Comparison of ENCODE assay signal across 21 mouse cellular contexts in the genomic region with DNA sequence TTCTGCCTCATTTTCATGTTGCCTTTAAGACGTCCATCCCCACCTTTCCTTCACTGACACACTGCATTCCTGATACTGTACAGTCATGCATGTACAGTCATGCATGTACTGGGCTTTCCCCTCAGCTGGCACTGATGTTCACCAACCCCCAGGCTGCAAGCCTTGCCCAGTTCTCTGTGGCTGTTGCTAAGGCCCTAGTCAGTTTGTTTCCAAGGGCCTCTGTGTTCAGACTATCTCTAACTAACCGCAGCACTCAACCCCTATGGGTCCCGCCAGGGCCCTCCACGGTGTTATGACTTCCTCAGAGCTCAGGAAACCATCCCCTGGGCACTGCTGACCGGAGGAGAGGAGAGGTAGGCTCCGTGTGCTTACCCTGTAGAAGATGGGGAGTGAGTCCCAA. TPM values are rescaled to one million over a fixed set of nuclear protein-coding genes. Genes with fewer than 3 reads are reported as not detected.
A peak's percentile ranks its signal among the peaks of the same experiment; 100 is the strongest.
DNase-seq lines count a peak whose midpoint lies in the region; ATAC-seq and TF ChIP-seq lines count a peak whose summit lies in the region.
"Had no signal": no experiment of that assay in that cellular context is flagged by ENCODE, and none has a peak within 500 bp of the region (broad histone marks: within the 10 kb centered on the region; RNA-seq: fewer than 3 reads in every experiment).

No protein-coding gene starts in this region.

- no peak for DNase-seq in liver, embryonic 11.5 days (ENCODE audit: low spot score)
- peak; percentile 22 for DNase-seq in CD4-positive helper T cell, adult 2 months (ENCODE audit: low read depth, low spot score)
- peak; percentile 38 for DNase-seq in NIH3T3 (ENCODE audit: low read depth)
- no peak for DNase-seq in kidney, postnatal 36 days
- DNase-seq in heart, adult 2 months, result no peak
- DNase-seq: cerebellum, adult 8-10 months; gastrocnemius, postnatal 14 days; kidney, postnatal 4 days; lung, embryonic 14.5 days; right cerebral cortex, postnatal 4 days; thymus, postnatal 14 days had no signal

- 27% methylated on average over 6 of the region's 6 CpGs for WGBS in liver, embryonic 15.5 days (ENCODE audit: insufficient replicate concordance)
- WGBS in liver, embryonic 11.5 days, result 55% methylated on average over 6 of the region's 6 CpGs
- WGBS in heart, adult 2 months, result 52% methylated on average over 6 of the region's 6 CpGs

- H3K36me3 ChIP-seq in liver, embryonic 15.5 days (replicated peaks), result no peaks in the 10 kb centered on the region
- H3K36me3 ChIP-seq in liver, embryonic 11.5 days (ENCODE audit: control insufficient read depth, insufficient read depth, low read length), result no peaks in the 10 kb centered on the region
- H3K36me3 ChIP-seq in heart, adult 2 months (ENCODE audit: control insufficient read depth, insufficient read depth, low read length), result no peaks in the 10 kb centered on the region
- H3K36me3 ChIP-seq: embryonic facial prominence, embryonic 10.5 days; G1E; hindbrain, embryonic 12.5 days; limb, embryonic 13.5 days; midbrain, embryonic 15.5 days; neural tube, embryonic 15.5 days had no signal

- no peak overlapping the region for H3K4me3 ChIP-seq in liver, embryonic 15.5 days (replicated peaks)
- H3K4me3 ChIP-seq in liver, embryonic 11.5 days (ENCODE audit: low read depth, low read length), result no peak overlapping the region
- no peak overlapping the region for H3K4me3 ChIP-seq in heart, adult 2 months
- H3K4me3 ChIP-seq: embryonic facial prominence, embryonic 10.5 days; hindbrain, embryonic 12.5 days; limb, embryonic 13.5 days; midbrain, embryonic 15.5 days; myocyte; neural tube, embryonic 15.5 days had no signal

- H3K9me3 ChIP-seq in liver, embryonic 15.5 days (replicated peaks), result no peaks in the 10 kb centered on the region
- H3K9me3 ChIP-seq in liver, embryonic 11.5 days (ENCODE audit: control insufficient read depth, low read length), result no peaks in the 10 kb centered on the region
- H3K9me3 ChIP-seq: embryonic facial prominence, embryonic 10.5 days; G1E; hindbrain, embryonic 12.5 days; limb, embryonic 13.5 days; midbrain, embryonic 15.5 days; neural tube, embryonic 15.5 days had no signal

- no peak overlapping the region for H3K27ac ChIP-seq in liver, embryonic 15.5 days (replicated peaks)
- H3K27ac ChIP-seq in liver, embryonic 11.5 days (ENCODE audit: low read depth, low read length), result no peak overlapping the region
- no peak overlapping the region for H3K27ac ChIP-seq in heart, adult 2 months
- H3K27ac ChIP-seq: embryonic facial prominence, embryonic 10.5 days; hindbrain, embryonic 12.5 days; limb, embryonic 13.5 days; midbrain, embryonic 15.5 days; neural tube, embryonic 15.5 days had no signal

- TF ChIP-seq CTCF in heart, adult 2 months (IDR thresholded peaks at IDR 0.05), result no peak

- no peak for TF ChIP-seq EP300 in heart, adult 2 months (IDR thresholded peaks at IDR 0.05; ENCODE audit: insufficient read depth, low read depth, low read length)

- TF ChIP-seq POLR2A in heart, adult 2 months (IDR thresholded peaks at IDR 0.05; ENCODE audit: insufficient read depth, low read depth, low read length), result no peak

- H3K4me2 ChIP-seq in liver, embryonic 15.5 days, result no peak overlapping the region
- no peak overlapping the region for H3K4me2 ChIP-seq in liver, embryonic 11.5 days
- H3K4me2 ChIP-seq: hindbrain, embryonic 12.5 days; limb, embryonic 13.5 days; lung, embryonic 14.5 days; midbrain, embryonic 15.5 days; neural tube, embryonic 15.5 days had no signal

- no peak overlapping the region for H3K9ac ChIP-seq in liver, embryonic 15.5 days
- H3K9ac ChIP-seq in liver, embryonic 11.5 days (ENCODE audit: low read depth, low read length), result no peak overlapping the region
- no peak overlapping the region for H3K9ac ChIP-seq in heart, adult 2 months (ENCODE audit: low read depth, low read length)
- H3K9ac ChIP-seq: hindbrain, embryonic 12.5 days; limb, embryonic 13.5 days; lung, embryonic 14.5 days; midbrain, embryonic 15.5 days; neural tube, embryonic 15.5 days had no signal

- H3K79me2 ChIP-seq in heart, adult 2 months (replicated peaks; ENCODE audit: control insufficient read depth, insufficient read depth, low read length), result no peaks in the 10 kb centered on the region

- intact Hi-C loops in heart, adult 2 months (cut with DNase I), result loop anchor here (10.0 kb wide), 1 partner anchor 591 kb away; no protein-coding TSS in a partner anchor

- peaks cover 33% of the 10 kb centered on the region for H3K4me1 ChIP-seq in liver, embryonic 15.5 days (replicated peaks)
- H3K4me1 ChIP-seq in liver, embryonic 11.5 days (replicated peaks; ENCODE audit: control insufficient read depth, insufficient read depth, low read length), result peaks cover 3% of the 10 kb centered on the region
- peaks cover 3% of the 10 kb centered on the region; the same call in 1 of the 2 replicates for H3K4me1 ChIP-seq in heart, adult 2 months (ENCODE audit: control insufficient read depth, insufficient read depth, low read length)

- peak; percentile 32; the same call in 1 of the 2 replicates for ATAC-seq in liver, embryonic 15.5 days (ENCODE audit: insufficient read depth)
- no peak for ATAC-seq in liver, embryonic 11.5 days (replicated peaks; ENCODE audit: low FRiP score)
- peak; percentile 73 for ATAC-seq in megakaryocyte-erythroid progenitor cell, adult 5-6 weeks (replicated peaks; ENCODE audit: low FRiP score, low TSS enrichment, poor library complexity, severe bottlenecking)
- ATAC-seq: intestine, embryonic 16.5 days; midbrain, embryonic 15.5 days had no signal

- no peaks in the 10 kb centered on the region for H3K27me3 ChIP-seq in liver, embryonic 15.5 days
- no peaks in the 10 kb centered on the region for H3K27me3 ChIP-seq in liver, embryonic 11.5 days (replicated peaks; ENCODE audit: control insufficient read depth, insufficient read depth, low read length)
- no peaks in the 10 kb centered on the region for H3K27me3 ChIP-seq in heart, adult 2 months (ENCODE audit: control insufficient read depth, insufficient read depth, low read length)
- H3K27me3 ChIP-seq: hindbrain, embryonic 12.5 days; limb, embryonic 13.5 days; midbrain, embryonic 15.5 days; neural tube, embryonic 15.5 days had no signal

RNA-seq across cellular contexts. Expression of a gene that starts 16.8 kb away (rescaled TPM):
- 66.2 and 66.9 TPM in 2 replicates for polyA plus RNA-seq in liver, embryonic 15.5 days (2015; fragmentation: Nextera tagmentation; extraction: Ambion mirVana)
- 85.1 and 93.8 TPM in 2 replicates for polyA plus RNA-seq in liver, embryonic 11.5 days (2014; fragmentation: Nextera tagmentation; extraction: Ambion mirVana)
- 54.7 and 95.0 TPM in 2 replicates for total RNA-seq in megakaryocyte-erythroid progenitor cell, adult 5-6 weeks (2014; fragmentation: Nextera tagmentation)
- total RNA-seq in megakaryocyte-erythroid progenitor cell, adult 5-6 weeks (2017), result 59.4 and 67.3 TPM in 2 replicates
- total RNA-seq in heart, adult 2 months (2021), result under 1 TPM; 0.52 to 0.68 TPM
- polyA plus RNA-seq in heart, adult 2 months (2012; rRNA removed), result 0.45 and 1.0 TPM in 2 replicates

RNA-seq across cellular contexts. Expression of a gene that starts 49.0 kb away (rescaled TPM):
- 831 and 882 TPM in 2 replicates for polyA plus RNA-seq in liver, embryonic 15.5 days (2015; fragmentation: Nextera tagmentation; extraction: Ambion mirVana)
- polyA plus RNA-seq in liver, embryonic 11.5 days (2014; fragmentation: Nextera tagmentation; extraction: Ambion mirVana), result 1,876 and 2,139 TPM in 2 replicates
- 5,809 and 5,838 TPM in 2 replicates for total RNA-seq in megakaryocyte-erythroid progenitor cell, adult 5-6 weeks (2014; fragmentation: Nextera tagmentation)
- 6,867 and 6,903 TPM in 2 replicates for total RNA-seq in megakaryocyte-erythroid progenitor cell, adult 5-6 weeks (2017)
- 1,000 to 10,000 TPM; 1,490 to 1,640 TPM for total RNA-seq in heart, adult 2 months (2021)
- polyA plus RNA-seq in heart, adult 2 months (2012; rRNA removed), result 2,522 and 4,232 TPM in 2 replicates

Comparison
In these comparisons a context has a peak if more than half of its experiments do, and no peak if none do; other contexts are left out.
1. DNase-seq: peak in CD4-positive helper T cell, adult 2 months (single experiment) and NIH3T3 (single experiment); none in liver, embryonic 11.5 days (single experiment), kidney, postnatal 36 days (0 of 2) and heart, adult 2 months (0 of 2).
2. RNA of a gene that starts 16.8 kb away (polyA plus RNA-seq): 85.1 to 93.8 TPM in liver, embryonic 11.5 days and 66.2 to 66.9 TPM in liver, embryonic 15.5 days; 0.45 to 1.0 TPM in heart, adult 2 months; every median in the first group is over 10 times any median in the second.